Mouse (Mus musculus) liver, postnatal 0 days (tissue): ENCODE measurements at regions not wholly inside any gene's neighbourhood (a gene's known extent, or its start where the extent isn't known, plus 50 kb on each side); places are given as distances from the start of the nearest gene placed in this dataset.

Source experiments
- CTCF ChIP-seq: sonication (generic); IDR thresholded peaks from 2 replicates; pipeline ENCODE4 v1.5.1; 2016; ENCODE audit warnings: antibody characterized with exemption, low read depth
- EP300 ChIP-seq: IDR thresholded peaks from 2 replicates; pipeline ENCODE4 v1.6.1; 2016; ENCODE audit warnings: antibody characterized with exemption, low read depth, mild to moderate bottlenecking

- TF ChIP-seq EP300 (no peak), CTCF (no peak)
Observed at GRCm38 (mm10) chr8:10883418-10883817, 124.8 kb downstream of the Irs2 start.
